Mouse (Mus musculus) forebrain, embryonic 14.5 days (tissue): ENCODE data around the gene Cyp19a1. TPM values are rescaled to one million over a fixed set of nuclear protein-coding genes. Genes with fewer than 3 reads are reported as not detected.
A peak's percentile ranks its signal among the peaks of the same experiment; 100 is the strongest.

ENCODE experiments used
- ATAC-seq: fragments of 200-750 bp; cut with Nextera tagmentation; 2 replicates; pipeline ENCODE4 v1.8.0; 2017; ENCODE audit warnings: mild to moderate bottlenecking, moderate library complexity
- DNase-seq: peaks from one replicate; pipeline ENCODE4 v3.0.0-alpha.2; 2015; ENCODE audit warnings: low spot score
- H3K27ac ChIP-seq: fragments of 300-500 bp; sonication (generic); 2 replicates; pipeline ENCODE4 v1.5.1; 2014; ENCODE audit warnings: low read depth, mild to moderate bottlenecking, control low read depth, low read length, moderate library complexity
- H3K27me3 ChIP-seq: fragments of 300-500 bp; sonication (generic); replicated peaks from 2 replicates; pipeline ENCODE4 v1.6.1; 2014; ENCODE audit warnings: low read length, control low read depth, mixed read lengths; ENCODE audit not compliant: control insufficient read depth, insufficient read depth
- H3K36me3 ChIP-seq: fragments of 300-500 bp; sonication (generic); 2 replicates; pipeline ENCODE4 v1.6.1; 2014; ENCODE audit warnings: low read length, control low read depth; ENCODE audit not compliant: control insufficient read depth, insufficient read depth
- H3K4me1 ChIP-seq: fragments of 300-500 bp; sonication (generic); 2 replicates; pipeline ENCODE4 v1.6.1; 2014; ENCODE audit warnings: antibody characterized with exemption, low read length, control low read depth; ENCODE audit not compliant: control insufficient read depth, insufficient read depth
- H3K4me2 ChIP-seq: fragments of 300-500 bp; sonication (generic); 2 replicates; pipeline ENCODE4 v1.6.1; 2014; ENCODE audit warnings: mild to moderate bottlenecking, control low read depth, low read length
- H3K4me3 ChIP-seq: fragments of 300-500 bp; sonication (generic); 2 replicates; pipeline ENCODE4 v1.5.1; 2014; ENCODE audit warnings: low read depth, low read length, control low read depth
- H3K9ac ChIP-seq: fragments of 300-500 bp; sonication (generic); 2 replicates; pipeline ENCODE4 v1.6.1; 2014; ENCODE audit warnings: mild to moderate bottlenecking, low read length, control low read depth, moderate library complexity
- H3K9me3 ChIP-seq: fragments of 300-500 bp; sonication (generic); replicated peaks from 2 replicates; pipeline ENCODE4 v1.6.1; 2016; ENCODE audit warnings: low read length, control low read depth, mixed read lengths; ENCODE audit not compliant: control insufficient read depth
- WGBS: fragments of 180-500 bp; shearing (Covaris S2); extraction: QIAGEN DNeasy Blood & Tissue Kit; methylation state at CpG from one replicate; pipeline ENCODE4 v1.1.7; 2014; 5-methylcytosine and 5-hydroxymethylcytosine counted together
- polyA plus RNA-seq: library from polyadenylated mRNA; unstranded; fragments of >200 nt; fragmentation: Nextera tagmentation; extraction: Ambion mirVana; gene quantifications from 2 replicates; pipeline ENCODE4 v1.2.1, GENCODE M21; 2014

Cyp19a1 gene
- 0.19 and 0.72 TPM in 2 replicates for polyA plus RNA-seq

- Histone ChIP-seq H3K9me3 (no peaks in the 10 kb centered on the region), H3K4me2 (no peak within 1 kb of the TSS), H3K9ac (no peak within 1 kb of the TSS), H3K27me3 (no peaks in the 10 kb centered on the region), H3K36me3 (no peaks in the 10 kb centered on the region), H3K4me3 (no peak within 1 kb of the TSS), H3K4me1 (no peaks in the 10 kb centered on the region), H3K27ac (no peak within 1 kb of the TSS)
- 89% methylated on average over 7 of the region's 7 CpGs for whole genome bisulfite sequencing
- DNase-seq (no peak), ATAC-seq (no peak)
These were observed at the start of gene Cyp19a1 for GRCm38 (mm10) chr9:54268010-54268409. Gene Cyp19a1 (minus strand): TSS chr9:54268110.

- H3K27me3 ChIP-seq: no peaks in the 10 kb centered on the region
- no peak overlapping the region for H3K4me3 ChIP-seq
- WGBS: 80% methylated on average over 9 of the region's 9 CpGs
- H3K9me3 ChIP-seq: no peaks in the 10 kb centered on the region
- H3K4me2 ChIP-seq: no peak overlapping the region
- no peaks in the 10 kb centered on the region for H3K36me3 ChIP-seq
- DNase-seq: no peak
- no peak overlapping the region for H3K27ac ChIP-seq
- no peak for ATAC-seq
- H3K4me1 ChIP-seq: no peaks in the 10 kb centered on the region
- H3K9ac ChIP-seq: no peak overlapping the region
These were observed 48.5 kb upstream of the Cyp19a1 start for GRCm38 (mm10) chr9:54316363-54316762.

GRCm38 (mm10) chr9:54308751-54309358 is 40.9 kb upstream of the Cyp19a1 start:
- Histone ChIP-seq H3K4me2 (no peak overlapping the region), H3K9me3 (no peaks in the 10 kb centered on the region), H3K4me1 (no peaks in the 10 kb centered on the region), H3K9ac (no peak overlapping the region), H3K27ac (no peak overlapping the region), H3K27me3 (no peaks in the 10 kb centered on the region), H3K4me3 (no peak overlapping the region), H3K36me3 (no peaks in the 10 kb centered on the region)
- DNase-seq (peak; percentile 44), ATAC-seq (peak; percentile 60; the same call in 1 of the 2 replicates)
- 21% methylated on average over 2 of the region's 2 CpGs for WGBS

- 77% methylated on average over 1 of the region's 1 CpGs for WGBS
- no peak overlapping the region for H3K27ac ChIP-seq
These were observed 40.3 kb upstream of the Cyp19a1 start for GRCm38 (mm10) chr9:54308209-54308608.

GRCm38 (mm10) chr9:54301255-54301654 is 33.3 kb upstream of the Cyp19a1 start:
- Histone ChIP-seq H3K4me3 (no peak overlapping the region), H3K9me3 (no peaks in the 10 kb centered on the region), H3K27ac (no peak overlapping the region), H3K36me3 (no peaks in the 10 kb centered on the region), H3K27me3 (no peaks in the 10 kb centered on the region), H3K4me2 (no peak overlapping the region), H3K9ac (no peak overlapping the region), H3K4me1 (no peaks in the 10 kb centered on the region)
- WGBS: 90% methylated on average over 4 of the region's 4 CpGs
- no peak for ATAC-seq
- no peak for DNase-seq

More at GRCm38 (mm10) chr9:54308209-54308608, 40.3 kb upstream of the Cyp19a1 start:
- no peak for ATAC-seq
- DNase-seq: no peak
- Histone ChIP-seq H3K4me3 (no peak overlapping the region), H3K4me2 (no peak overlapping the region), H3K9me3 (no peaks in the 10 kb centered on the region), H3K4me1 (no peaks in the 10 kb centered on the region), H3K9ac (no peak overlapping the region), H3K27me3 (no peaks in the 10 kb centered on the region), H3K36me3 (no peaks in the 10 kb centered on the region)

- DNase-seq (no peak), ATAC-seq (no peak)
- Histone ChIP-seq H3K36me3 (no peaks in the 10 kb centered on the region), H3K9ac (no peak overlapping the region), H3K27ac (no peak overlapping the region), H3K4me2 (no peak overlapping the region), H3K4me3 (no peak overlapping the region), H3K9me3 (no peaks in the 10 kb centered on the region), H3K4me1 (no peaks in the 10 kb centered on the region), H3K27me3 (no peaks in the 10 kb centered on the region)
These were observed 31.9 kb upstream of the Cyp19a1 start for GRCm38 (mm10) chr9:54299792-54300191.

- DNase-seq (no peak), ATAC-seq (no peak)
- WGBS: 83% methylated on average over 3 of the region's 3 CpGs
- no peak overlapping the region for H3K4me3 ChIP-seq
- H3K36me3 ChIP-seq: no peaks in the 10 kb centered on the region
- no peaks in the 10 kb centered on the region for H3K4me1 ChIP-seq
- H3K27ac ChIP-seq: no peak overlapping the region
- H3K9ac ChIP-seq: no peak overlapping the region
- no peaks in the 10 kb centered on the region for H3K27me3 ChIP-seq
- no peaks in the 10 kb centered on the region for H3K9me3 ChIP-seq
- H3K4me2 ChIP-seq: no peak overlapping the region
These were observed 31.5 kb upstream of the Cyp19a1 start for GRCm38 (mm10) chr9:54299389-54299788.

- 57% methylated on average over 4 of the region's 5 CpGs for WGBS
These were observed 19.9 kb upstream of the Cyp19a1 start for GRCm38 (mm10) chr9:54287804-54288203.

GRCm38 (mm10) chr9:54286331-54286987 is 18.5 kb upstream of the Cyp19a1 start, which contains the start of gene Gldn:
Gene Gldn (plus strand): TSS chr9:54286486.
- peak within 1 kb of the TSS; percentile 64 for H3K9ac ChIP-seq
- H3K4me1 ChIP-seq: peaks cover 6% of the 10 kb centered on the region; the same call in 1 of the 2 replicates
- H3K36me3 ChIP-seq: no peaks in the 10 kb centered on the region
- H3K4me3 ChIP-seq: peak within 1 kb of the TSS; percentile 38
- WGBS: 3% methylated on average over 56 of the region's 61 CpGs
- peak; percentile 44 for ATAC-seq
- peak within 1 kb of the TSS; percentile 92 for H3K4me2 ChIP-seq
- H3K27me3 ChIP-seq: peaks cover 11% of the 10 kb centered on the region; the same call in 1 of the 2 replicates
- DNase-seq: peak; percentile 23
- no peak within 1 kb of the TSS for H3K27ac ChIP-seq
- H3K9me3 ChIP-seq: no peaks in the 10 kb centered on the region

More at GRCm38 (mm10) chr9:54287804-54288203, 19.9 kb upstream of the Cyp19a1 start:
- DNase-seq (no peak), ATAC-seq (no peak)
- Histone ChIP-seq H3K9me3 (no peaks in the 10 kb centered on the region), H3K36me3 (no peaks in the 10 kb centered on the region), H3K4me2 (no peak overlapping the region), H3K27me3 (peaks cover 11% of the 10 kb centered on the region; the same call in 1 of the 2 replicates), H3K9ac (no peak overlapping the region), H3K27ac (no peak overlapping the region), H3K4me3 (no peak overlapping the region), H3K4me1 (peaks cover 6% of the 10 kb centered on the region; the same call in 1 of the 2 replicates)
